Mouse (Mus musculus) small intestine, adult 2 months (tissue): ENCODE results near the gene Cacna1g. TPM values are rescaled to one million over a fixed set of nuclear protein-coding genes. Genes with fewer than 3 reads are reported as not detected.
A peak's percentile ranks its signal among the peaks of the same experiment; 100 is the strongest.

Source experiments
- H3K27ac ChIP-seq: fragments of 200-500 bp; 2 replicates; pipeline ENCODE4 v1.5.1; 2012; ENCODE audit warnings: low read depth, low read length, control low read depth, inconsistent platforms; ENCODE audit not compliant: insufficient read depth
- H3K27me3 ChIP-seq: fragments of 200-500 bp; 2 replicates; pipeline ENCODE4 v1.6.1; 2012; ENCODE audit warnings: mild to moderate bottlenecking, moderate library complexity, low read length, inconsistent platforms; ENCODE audit not compliant: control insufficient read depth, insufficient read depth
- H3K36me3 ChIP-seq: fragments of 200-500 bp; 2 replicates; pipeline ENCODE4 v1.6.1; 2012; ENCODE audit warnings: mild to moderate bottlenecking, low read length, control low read depth, inconsistent platforms; ENCODE audit not compliant: control insufficient read depth, insufficient read depth
- H3K4me1 ChIP-seq: fragments of 200-500 bp; 2 replicates; pipeline ENCODE4 v1.6.1; 2012; ENCODE audit warnings: low read length, inconsistent platforms, mixed read lengths; ENCODE audit not compliant: control insufficient read depth, insufficient read depth, insufficient read length
- H3K4me3 ChIP-seq: fragments of 200-500 bp; 2 replicates; pipeline ENCODE4 v1.5.1; 2012; ENCODE audit warnings: low read depth, mild to moderate bottlenecking, control low read depth, inconsistent platforms, low read length, moderate library complexity
- CTCF ChIP-seq: fragments of 200-500 bp; IDR thresholded peaks from 2 replicates; pipeline ENCODE4 v1.5.1; 2012; ENCODE audit warnings: low read depth, mild to moderate bottlenecking, control low read depth, inconsistent platforms, low read length, moderate library complexity, mixed read lengths; ENCODE audit not compliant: insufficient replicate concordance, insufficient read length; ENCODE audit errors: extremely low read depth
- POLR2A ChIP-seq: fragments of 200-500 bp; IDR thresholded peaks from 2 replicates; pipeline ENCODE4 v1.6.1; 2012; ENCODE audit warnings: low read depth, mild to moderate bottlenecking, control low read depth, inconsistent platforms, low read length, moderate library complexity
- WGBS: fragments of 180-500 bp; shearing (Covaris S2); methylation state at CpG from one replicate; pipeline ENCODE4 v1.1.7; 2018; 5-methylcytosine and 5-hydroxymethylcytosine counted together
- polyA plus RNA-seq: library from polyadenylated mRNA; depleted of rRNA; stranded (reverse); fragments of >200 nt; gene quantifications from 2 replicates; pipeline ENCODE4 v1.2.3, GENCODE M21; 2012

Gene Cacna1g
- polyA plus RNA-seq, 1 experiment: 10.7 TPM

- no peak overlapping the region for H3K27ac ChIP-seq
- no peaks in the 10 kb centered on the region; the same call in 1 of the 2 replicates for H3K27me3 ChIP-seq
- H3K4me1 ChIP-seq: peaks cover 2% of the 10 kb centered on the region; the same call in 1 of the 2 replicates
- TF ChIP-seq POLR2A (no peak), CTCF (no peak)
- H3K4me3 ChIP-seq: no peak overlapping the region
- 74% methylated on average over 11 of the region's 11 CpGs for WGBS
- H3K36me3 ChIP-seq: no peaks in the 10 kb centered on the region
Observed at GRCm38 (mm10) chr11:94488767-94489533, 15.0 kb upstream of the Cacna1g start.

- H3K27ac ChIP-seq: no peak within 1 kb of the TSS
- 4% methylated on average over 24 of the region's 24 CpGs for WGBS
- TF ChIP-seq POLR2A: no peak
- TF ChIP-seq CTCF: peak; percentile 93
- H3K4me1 ChIP-seq: peaks cover 2% of the 10 kb centered on the region; the same call in 1 of the 2 replicates
- H3K4me3 ChIP-seq: no peak within 1 kb of the TSS
- H3K36me3 ChIP-seq: no peaks in the 10 kb centered on the region
- no peaks in the 10 kb centered on the region; the same call in 1 of the 2 replicates for H3K27me3 ChIP-seq
Observed at GRCm38 (mm10) chr11:94486001-94486400, 12.0 kb upstream of the Cacna1g start, which contains the start of gene Spata20. Gene Spata20 (minus strand): TSS chr11:94486179.

GRCm38 (mm10) chr11:94485223-94485622 is 11.2 kb upstream of the Cacna1g start:
- no peaks in the 10 kb centered on the region; the same call in 1 of the 2 replicates for H3K27me3 ChIP-seq
- peaks cover 2% of the 10 kb centered on the region; the same call in 1 of the 2 replicates for H3K4me1 ChIP-seq
- TF ChIP-seq POLR2A (no peak), CTCF (no peak)

GRCm38 (mm10) chr11:94484636-94485035 is 10.6 kb upstream of the Cacna1g start:
- TF ChIP-seq POLR2A: no peak
- TF ChIP-seq CTCF: no peak

More at GRCm38 (mm10) chr11:94485223-94485622, 11.2 kb upstream of the Cacna1g start:
- Histone ChIP-seq H3K27ac (no peak overlapping the region), H3K4me3 (no peak overlapping the region), H3K36me3 (no peaks in the 10 kb centered on the region)
- WGBS: 69% methylated on average over 5 of the region's 5 CpGs

GRCm38 (mm10) chr11:94483921-94484320 is 9.9 kb upstream of the Cacna1g start:
- TF ChIP-seq CTCF: no peak
- no peak for TF ChIP-seq POLR2A

More at GRCm38 (mm10) chr11:94484636-94485035, 10.6 kb upstream of the Cacna1g start:
- Histone ChIP-seq H3K27me3 (no peaks in the 10 kb centered on the region; the same call in 1 of the 2 replicates), H3K4me3 (no peak overlapping the region), H3K4me1 (peaks cover 2% of the 10 kb centered on the region; the same call in 1 of the 2 replicates), H3K27ac (no peak overlapping the region), H3K36me3 (no peaks in the 10 kb centered on the region)
- 90% methylated on average over 9 of the region's 9 CpGs for WGBS

GRCm38 (mm10) chr11:94483436-94483835 is 9.4 kb upstream of the Cacna1g start:
- H3K4me3 ChIP-seq: no peak overlapping the region
- 73% methylated on average over 11 of the region's 11 CpGs for WGBS
- H3K27me3 ChIP-seq: no peaks in the 10 kb centered on the region; the same call in 1 of the 2 replicates
- no peaks in the 10 kb centered on the region for H3K36me3 ChIP-seq
- peaks cover 2% of the 10 kb centered on the region; the same call in 1 of the 2 replicates for H3K4me1 ChIP-seq
- no peak overlapping the region for H3K27ac ChIP-seq
- TF ChIP-seq CTCF: no peak
- TF ChIP-seq POLR2A: no peak

More at GRCm38 (mm10) chr11:94483921-94484320, 9.9 kb upstream of the Cacna1g start:
- no peaks in the 10 kb centered on the region for H3K36me3 ChIP-seq
- H3K27me3 ChIP-seq: no peaks in the 10 kb centered on the region; the same call in 1 of the 2 replicates
- no peak overlapping the region for H3K4me3 ChIP-seq
- H3K27ac ChIP-seq: no peak overlapping the region
- 77% methylated on average over 14 of the region's 14 CpGs for WGBS
- H3K4me1 ChIP-seq: peaks cover 2% of the 10 kb centered on the region; the same call in 1 of the 2 replicates

- H3K36me3 ChIP-seq: no peaks in the 10 kb centered on the region
- H3K27me3 ChIP-seq: no peaks in the 10 kb centered on the region; the same call in 1 of the 2 replicates
- TF ChIP-seq CTCF: no peak
- TF ChIP-seq POLR2A: no peak
- H3K4me1 ChIP-seq: peaks cover 2% of the 10 kb centered on the region; the same call in 1 of the 2 replicates
- no peak overlapping the region for H3K27ac ChIP-seq
- WGBS: 88% methylated on average over 11 of the region's 11 CpGs
- H3K4me3 ChIP-seq: no peak overlapping the region
Observed at GRCm38 (mm10) chr11:94482738-94483137, 8.7 kb upstream of the Cacna1g start.
